Mouse (Mus musculus): ENCODE results near the gene Fgfr3. TPM values are rescaled to one million over a fixed set of nuclear protein-coding genes. Genes with fewer than 3 reads are reported as not detected.

The Fgfr3 gene
- total RNA-seq, 1 experiment from 2014 or later: 0.09 TPM

DNA sequence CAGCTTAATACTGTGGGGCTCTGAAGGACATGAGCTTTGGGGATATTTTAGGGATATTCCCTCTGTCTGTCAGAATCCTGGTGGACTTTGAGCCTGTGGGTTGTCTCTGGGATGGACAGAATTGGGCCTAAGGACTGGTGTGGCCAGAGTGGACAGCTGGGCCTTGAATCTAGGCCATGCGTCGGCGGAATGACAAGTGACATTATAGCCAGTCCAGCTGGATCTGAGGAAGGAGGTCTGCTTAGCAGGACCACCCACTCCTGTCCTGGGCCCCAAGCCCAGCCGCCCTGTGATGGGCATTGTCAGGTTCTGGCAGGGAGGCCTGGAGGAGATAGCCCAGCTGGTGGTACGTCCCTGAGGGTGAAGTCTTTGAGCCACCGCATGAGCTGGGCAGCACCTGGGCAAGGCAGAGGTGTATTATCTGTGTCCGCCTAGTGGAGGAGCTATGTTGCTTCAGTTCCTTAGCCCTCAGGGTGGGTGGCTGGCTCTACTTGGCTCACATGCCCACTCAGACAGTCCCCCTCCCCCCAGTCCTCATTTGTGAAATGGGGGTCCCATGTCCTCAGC, 4.7 kb downstream of the Fgfr3 start:
- ATAC-seq (replicated peaks; ENCODE audit: low read depth, poor library complexity, severe bottlenecking): no peak

DNA sequence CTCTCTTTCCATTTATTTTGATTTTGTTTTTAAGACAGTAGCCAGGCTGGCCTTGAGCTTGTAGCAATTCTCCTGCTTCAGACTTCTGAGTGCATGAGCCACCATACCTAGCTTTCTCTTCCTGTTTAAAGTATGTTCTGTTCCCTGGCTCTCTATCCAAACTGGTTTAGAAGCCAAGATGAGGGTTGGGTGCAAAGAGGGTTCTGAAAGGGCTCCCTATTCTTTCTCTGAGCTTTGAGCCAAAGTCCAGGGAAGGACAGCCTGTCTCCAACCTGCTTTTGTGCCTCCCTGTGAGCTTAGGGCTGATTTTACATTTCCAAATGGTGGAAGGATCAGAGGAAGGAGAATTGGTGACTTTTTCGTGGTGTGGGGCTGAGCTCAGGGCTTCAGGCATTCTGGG, 5.4 kb downstream of the Fgfr3 start:
- ATAC-seq (replicated peaks; ENCODE audit: low read depth, poor library complexity, severe bottlenecking): no peak

GRCm38 (mm10) chr5:33728841-33729240, 7.4 kb downstream of the Fgfr3 start:
- ATAC-seq (replicated peaks; ENCODE audit: low read depth, poor library complexity, severe bottlenecking): no peak

- ATAC-seq (replicated peaks; ENCODE audit: low read depth, poor library complexity, severe bottlenecking): no peak
These were observed 9.0 kb downstream of the Fgfr3 start for GRCm38 (mm10) chr5:33730516-33730915.

GRCm38 (mm10) chr5:33731051-33731450, 9.6 kb downstream of the Fgfr3 start:
- ATAC-seq (replicated peaks; ENCODE audit: low read depth, poor library complexity, severe bottlenecking): no peak

- ATAC-seq (replicated peaks; ENCODE audit: low read depth, poor library complexity, severe bottlenecking): no peak
These were observed 12.4 kb downstream of the Fgfr3 start for GRCm38 (mm10) chr5:33733837-33734236.

DNA sequence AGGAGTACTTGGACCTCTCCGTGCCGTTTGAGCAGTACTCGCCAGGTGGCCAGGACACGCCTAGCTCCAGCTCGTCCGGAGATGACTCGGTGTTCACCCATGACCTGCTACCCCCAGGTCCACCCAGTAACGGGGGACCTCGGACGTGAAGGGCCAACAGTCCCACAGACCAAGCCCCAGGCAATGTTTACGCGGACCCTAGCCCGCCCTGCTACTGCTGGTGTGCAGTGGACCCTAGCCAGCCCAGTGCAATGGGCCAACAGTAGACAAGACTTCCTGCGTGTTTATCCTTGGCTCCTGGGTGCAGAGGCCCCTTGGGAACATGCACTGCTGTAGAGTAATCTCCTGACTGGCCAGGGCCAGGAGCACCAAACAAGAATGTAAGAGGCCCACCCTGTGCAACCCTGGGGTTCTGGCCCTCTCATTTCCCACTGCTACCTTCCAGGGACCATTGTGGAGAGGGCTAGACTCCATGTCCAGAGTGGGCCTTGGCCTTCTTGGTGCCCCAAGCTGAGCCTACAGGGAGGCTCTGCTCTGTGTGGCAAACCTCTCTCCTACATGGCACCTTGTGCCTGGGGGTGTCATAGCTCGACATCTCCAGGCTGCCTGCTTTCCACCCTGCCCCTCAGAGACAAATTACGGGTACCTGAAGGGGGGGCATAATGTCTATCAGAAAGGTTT, 14.1 kb downstream of the Fgfr3 start:
- no peak for ATAC-seq (replicated peaks; ENCODE audit: low read depth, poor library complexity, severe bottlenecking)

- no peak for ATAC-seq (replicated peaks; ENCODE audit: low read depth, poor library complexity, severe bottlenecking)
These were observed 14.8 kb downstream of the Fgfr3 start for GRCm38 (mm10) chr5:33736230-33736629.

- peak; percentile 78 for ATAC-seq (replicated peaks; ENCODE audit: low read depth, poor library complexity, severe bottlenecking)
These were observed 16.4 kb downstream of the Fgfr3 start for GRCm38 (mm10) chr5:33737903-33738321.

DNA sequence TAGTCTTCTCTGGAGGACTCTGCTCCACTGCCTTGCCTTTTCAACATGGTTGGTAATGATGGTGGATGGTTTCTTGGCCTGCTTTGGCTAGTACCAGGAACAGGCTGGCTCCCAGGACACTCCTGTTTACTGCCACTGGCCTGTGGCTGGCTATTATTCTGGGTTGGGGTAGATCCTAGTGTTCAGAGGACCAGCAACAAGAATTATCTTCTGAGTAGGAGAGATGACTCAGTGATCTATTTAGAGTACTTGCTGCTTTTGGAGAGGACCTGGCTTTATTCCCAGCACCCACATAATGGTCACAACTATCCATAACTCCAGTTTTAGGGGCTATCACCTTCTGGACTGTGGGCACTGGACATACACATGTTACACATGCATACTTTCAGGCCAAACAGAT, 16.9 kb downstream of the Fgfr3 start:
- no peak for ATAC-seq (replicated peaks; ENCODE audit: low read depth, poor library complexity, severe bottlenecking)

DNA sequence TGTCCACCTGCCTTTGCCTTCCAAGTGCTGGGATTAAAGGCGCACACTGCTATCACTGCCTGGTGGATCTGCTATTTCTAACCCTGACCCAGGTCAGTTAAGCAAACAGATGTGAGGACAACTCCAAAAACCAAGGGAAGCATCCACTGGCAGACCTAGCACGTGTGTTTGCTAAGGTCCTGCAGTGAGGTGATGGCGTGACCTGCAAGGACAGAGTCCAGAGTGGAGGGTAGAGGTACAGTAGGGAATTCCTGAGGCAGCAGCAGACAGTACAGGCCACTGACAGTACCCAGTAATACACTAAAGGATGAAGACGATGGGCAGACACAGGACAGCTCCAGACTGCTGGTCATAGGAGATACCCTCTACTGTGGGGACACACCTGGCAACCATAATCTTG, 19.1 kb downstream of the Fgfr3 start:
- no peak for ATAC-seq (replicated peaks; ENCODE audit: low read depth, poor library complexity, severe bottlenecking)

DNA sequence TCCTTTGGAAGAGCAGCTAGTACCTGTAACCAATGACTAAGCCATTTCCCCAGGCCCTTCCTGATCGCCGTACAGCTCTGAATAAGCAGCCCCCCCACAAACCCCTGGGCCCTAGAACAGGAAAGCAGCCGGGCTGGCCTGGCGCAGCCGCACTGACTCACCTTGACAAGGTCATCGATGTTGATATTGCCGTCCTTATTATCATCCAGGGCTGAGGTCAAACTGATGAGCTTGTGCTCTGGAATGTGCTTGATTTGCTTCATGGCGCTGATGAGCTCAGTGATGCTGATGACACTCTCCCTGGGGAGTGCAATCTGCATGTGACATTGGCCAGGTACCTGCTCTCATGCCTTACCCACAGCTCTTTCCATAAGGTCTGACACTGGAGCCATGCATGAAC, 22.0 kb downstream of the Fgfr3 start:
- ATAC-seq (replicated peaks; ENCODE audit: low read depth, poor library complexity, severe bottlenecking): no peak

DNA sequence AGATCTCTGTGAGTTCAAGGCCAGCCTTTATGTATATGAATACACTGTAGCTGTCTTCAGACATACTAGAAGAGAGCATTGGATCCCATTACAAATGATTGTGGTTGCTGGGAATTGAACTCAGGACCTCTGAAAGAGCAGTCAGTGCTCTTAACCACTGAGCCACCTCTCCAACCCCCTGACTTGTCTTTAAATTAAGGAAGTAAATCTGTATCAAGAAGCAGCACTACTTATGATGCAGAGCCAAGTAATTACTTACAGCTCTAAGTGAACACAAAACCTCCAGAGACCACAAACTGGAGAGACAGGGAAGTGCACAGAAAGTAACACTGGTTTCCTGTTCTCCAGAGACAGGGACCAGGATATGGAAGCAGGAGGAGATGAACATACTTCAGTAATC, 55.7 kb downstream of the Fgfr3 start:
- no peak for ATAC-seq (replicated peaks; ENCODE audit: low read depth, poor library complexity, severe bottlenecking)

DNA sequence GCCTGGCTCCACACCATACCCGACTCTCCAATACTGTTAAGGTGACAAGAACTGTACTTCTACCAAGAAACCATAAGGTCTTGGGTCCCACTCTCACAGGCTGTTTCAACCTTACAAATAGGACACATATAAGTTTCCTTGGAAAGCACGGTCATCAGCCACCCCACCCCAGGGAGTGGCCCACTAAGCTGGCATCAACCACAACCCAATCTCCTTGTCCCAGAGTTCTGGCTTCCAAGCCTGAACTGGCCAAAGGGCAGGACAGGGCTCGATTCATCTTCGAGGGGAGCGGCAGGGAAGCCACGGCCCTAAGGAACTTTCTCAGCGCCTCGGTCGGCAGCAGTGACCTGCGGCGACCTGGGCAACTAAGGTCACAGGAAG, 60.5 kb downstream of the Fgfr3 start:
- ATAC-seq (replicated peaks; ENCODE audit: low read depth, poor library complexity, severe bottlenecking): no peak

DNA sequence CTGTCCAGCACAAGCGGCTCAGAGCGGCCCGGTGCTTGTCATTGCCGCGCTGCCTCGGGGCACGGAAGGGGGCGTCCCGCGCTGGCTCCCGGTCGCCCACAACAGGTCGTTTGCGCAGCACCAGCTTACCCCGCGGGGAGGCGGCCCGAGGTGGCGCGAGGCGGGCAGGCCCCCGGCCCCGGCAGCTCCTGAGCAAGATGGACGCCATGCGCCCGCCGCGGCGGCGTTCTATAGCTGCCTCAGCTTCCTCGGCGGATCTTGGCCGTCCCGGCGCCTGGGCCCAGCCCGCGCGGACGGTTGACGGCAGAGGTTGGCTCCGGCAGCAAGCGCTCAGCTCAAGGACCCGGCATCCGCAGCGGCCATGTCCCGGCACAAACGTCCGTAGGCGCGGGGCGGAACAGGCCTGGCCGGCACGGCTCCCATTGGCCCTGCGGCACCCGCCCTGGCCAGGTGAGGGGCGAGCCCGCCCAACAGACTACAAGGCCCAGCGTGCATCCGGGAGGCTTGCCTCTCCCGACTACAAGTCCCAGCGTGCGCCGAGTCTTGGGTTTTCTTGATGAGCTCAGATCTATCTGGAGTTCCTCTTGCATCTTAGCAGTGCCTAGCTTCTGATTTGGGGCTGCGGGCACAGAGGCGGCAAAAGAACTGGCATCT, 61.0 kb downstream of the Fgfr3 start, which contains the start of gene Letm1:
Letm1 (minus strand) TSS at position 473 of the 654 bp plus-strand sequence.
- peak; percentile 99 for ATAC-seq (replicated peaks; ENCODE audit: low read depth, poor library complexity, severe bottlenecking)

DNA sequence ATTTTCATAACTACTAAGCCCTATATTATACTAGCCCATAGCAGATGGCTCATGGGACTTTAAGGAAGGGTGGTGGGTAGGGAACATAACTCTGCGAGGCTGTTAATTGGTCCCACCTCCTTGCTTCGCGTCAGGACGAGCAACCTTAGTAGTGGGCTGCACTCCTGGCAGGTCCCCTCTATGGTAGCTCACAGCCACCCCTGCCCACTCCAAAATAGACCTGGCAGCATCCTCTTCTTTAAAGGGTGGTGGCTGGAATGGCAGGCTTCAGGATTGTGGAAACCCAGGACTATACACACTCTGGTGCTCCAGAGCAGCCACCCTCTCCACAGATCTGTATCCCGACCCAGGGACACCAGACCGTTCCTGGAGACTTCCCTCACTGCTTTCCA, 61.5 kb downstream of the Fgfr3 start:
- ATAC-seq (replicated peaks; ENCODE audit: low read depth, poor library complexity, severe bottlenecking): peak; percentile 40

Other genes with a start within 250 kb of the Fgfr3 start
- 18.6 and 20.8 TPM in 2 replicates for gene Fam53a, start 92.0 kb upstream of the Fgfr3 start, total RNA-seq (2017)
- not detected in 2 replicates for gene Gm9903, start 91.7 kb upstream of the Fgfr3 start, total RNA-seq (2017)
- 286 and 289 TPM in 2 replicates for gene Slbp, start 69.1 kb upstream of the Fgfr3 start, total RNA-seq (2017)
- 161 and 162 TPM in 2 replicates for gene Tacc3, start 63.5 kb upstream of the Fgfr3 start, total RNA-seq (2017)
- gene Tmem129, start 63.3 kb upstream of the Fgfr3 start, total RNA-seq (2017): 22.2 and 24.8 TPM in 2 replicates
- gene Letm1, start 61.1 kb downstream of the Fgfr3 start, total RNA-seq (2017): 22.3 and 23.9 TPM in 2 replicates
- gene Nsd2, start 99.1 kb downstream of the Fgfr3 start, total RNA-seq (2017): 94.2 and 113 TPM in 2 replicates
- gene Nelfa, start 214.7 kb downstream of the Fgfr3 start, total RNA-seq (2017): 25.3 and 30.7 TPM in 2 replicates